Mouse (Mus musculus) gastrocnemius, adult 18-20 months (tissue): ENCODE measurements at regions not wholly inside any gene's neighbourhood (a gene's known extent, or its start where the extent isn't known, plus 50 kb on each side); places are given as distances from the start of the nearest gene placed in this dataset.

Experiments
- DNase-seq: peaks from one replicate; pipeline ENCODE4 v3.0.0; 2021; ENCODE audit warnings: low spot score

DNA sequence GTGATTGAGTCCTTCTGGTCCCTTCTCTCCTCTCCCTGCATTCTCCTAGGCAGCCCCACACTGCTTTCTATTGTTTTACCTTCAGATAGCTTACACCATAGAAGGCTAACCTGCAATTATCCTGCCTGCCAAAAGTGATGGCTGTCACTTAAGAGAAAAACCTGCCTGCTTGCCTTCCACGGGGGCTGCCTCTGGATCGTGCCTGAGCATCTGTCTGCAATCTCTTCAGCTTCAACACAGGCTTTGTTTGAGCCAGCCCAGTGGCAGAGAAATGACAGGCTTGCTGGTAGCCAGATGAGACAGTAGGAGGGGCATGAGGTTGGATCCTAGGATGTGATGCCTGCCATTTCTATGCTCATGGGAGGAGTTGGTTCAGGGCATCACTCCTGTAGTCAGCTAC lies 345.2 kb upstream of the Tshz3 start:
- DNase-seq, result no peak

DNA sequence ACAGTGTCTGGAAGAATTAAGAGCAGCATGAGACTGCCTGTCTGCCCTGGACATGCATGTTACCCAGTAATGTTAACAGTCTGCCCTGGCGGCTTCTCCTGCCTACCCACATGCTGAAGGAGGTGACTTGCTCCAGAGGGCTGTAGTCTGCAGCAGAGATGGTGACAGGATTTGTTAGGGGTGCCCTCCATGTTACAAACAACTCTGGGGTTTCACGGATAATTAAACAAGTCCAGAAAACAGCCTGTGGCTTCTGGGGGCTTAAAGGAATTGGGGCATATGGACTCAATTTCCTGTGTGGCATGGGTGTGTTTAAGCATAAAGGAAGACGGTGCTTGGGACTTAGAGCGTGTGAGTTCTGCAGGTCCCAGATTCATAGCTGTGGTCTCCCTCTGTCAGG lies 347.3 kb upstream of the Tshz3 start:
- no peak for DNase-seq

DNA sequence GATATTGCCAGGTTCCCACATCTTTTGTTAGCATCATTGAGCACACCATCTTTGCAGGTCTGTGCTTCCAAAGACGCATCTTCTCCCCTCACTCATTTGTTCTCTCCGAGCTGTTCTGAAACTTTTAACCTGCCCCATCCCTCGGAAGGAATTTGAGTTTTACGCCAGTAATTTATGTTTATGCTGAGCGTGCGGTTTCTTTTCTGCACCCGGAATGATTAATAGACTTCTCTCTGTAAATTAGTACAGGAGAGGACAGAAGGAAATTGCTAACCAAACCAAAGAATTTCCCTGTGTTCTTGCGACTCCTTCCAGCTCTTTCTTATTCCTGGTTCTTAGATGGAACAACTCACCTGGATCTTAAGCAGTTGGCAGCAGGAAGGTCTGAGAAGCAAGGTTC lies 349.7 kb upstream of the Tshz3 start:
- DNase-seq, result no peak

DNA sequence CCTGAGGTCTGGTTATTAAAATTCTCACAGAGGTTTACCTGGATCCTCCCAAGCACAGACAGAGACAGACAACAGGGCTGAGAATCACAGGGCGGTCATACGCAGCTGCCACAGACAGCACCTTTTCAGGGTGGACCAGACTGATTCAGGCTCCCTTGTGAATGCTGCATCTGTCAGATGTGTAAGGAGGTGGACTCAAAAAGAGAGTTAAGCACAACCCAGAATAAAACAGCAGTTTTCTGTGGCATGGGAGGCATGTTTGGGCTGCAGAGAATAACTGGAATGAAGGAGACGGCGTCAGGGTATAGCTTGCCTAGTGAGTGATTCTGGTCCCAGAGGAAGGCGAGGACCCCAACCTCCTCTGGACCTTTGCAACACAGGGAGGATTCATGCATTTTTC lies 363.1 kb upstream of the Tshz3 start:
- DNase-seq, result no peak

DNA sequence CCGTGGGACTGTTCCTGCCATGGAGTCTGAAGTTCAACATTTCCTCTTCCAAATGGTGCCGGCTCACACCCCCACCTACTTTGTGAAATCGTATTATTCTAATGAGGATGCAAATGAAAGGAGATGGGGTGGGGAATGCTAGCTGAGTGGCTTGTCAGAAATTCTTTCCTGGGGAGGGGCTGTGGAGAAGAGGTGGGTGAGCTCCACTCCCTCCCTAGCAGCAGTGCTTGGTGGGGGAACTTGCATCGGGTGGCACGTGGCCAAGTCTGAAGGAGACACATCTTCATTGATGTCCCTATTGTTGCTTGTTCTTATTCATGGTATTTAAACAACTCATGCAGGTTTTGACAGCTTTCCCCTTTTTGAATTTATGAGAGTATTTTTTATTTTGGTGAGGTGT lies 363.8 kb upstream of the Tshz3 start:
- no peak for DNase-seq

DNA sequence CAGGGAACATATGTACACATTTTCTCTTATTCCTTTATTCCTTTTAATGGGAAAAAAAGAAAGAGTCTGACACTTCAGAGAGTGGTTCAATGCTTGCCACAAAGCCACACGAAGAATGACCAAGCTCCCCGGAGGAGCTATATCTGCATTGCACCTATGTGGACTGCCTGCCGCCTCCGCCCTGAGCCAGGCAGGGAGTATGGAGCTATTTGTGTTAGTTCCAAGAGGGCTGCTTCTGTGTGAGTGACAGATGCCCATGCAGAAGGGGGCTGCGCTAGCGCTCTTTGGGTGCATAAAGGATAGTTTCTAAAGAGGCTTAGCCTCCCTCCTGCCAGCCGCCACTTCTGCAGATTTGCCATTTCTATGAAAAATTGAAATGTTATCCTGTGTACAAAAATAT lies 365.3 kb upstream of the Tshz3 start:
- no peak for DNase-seq

DNA sequence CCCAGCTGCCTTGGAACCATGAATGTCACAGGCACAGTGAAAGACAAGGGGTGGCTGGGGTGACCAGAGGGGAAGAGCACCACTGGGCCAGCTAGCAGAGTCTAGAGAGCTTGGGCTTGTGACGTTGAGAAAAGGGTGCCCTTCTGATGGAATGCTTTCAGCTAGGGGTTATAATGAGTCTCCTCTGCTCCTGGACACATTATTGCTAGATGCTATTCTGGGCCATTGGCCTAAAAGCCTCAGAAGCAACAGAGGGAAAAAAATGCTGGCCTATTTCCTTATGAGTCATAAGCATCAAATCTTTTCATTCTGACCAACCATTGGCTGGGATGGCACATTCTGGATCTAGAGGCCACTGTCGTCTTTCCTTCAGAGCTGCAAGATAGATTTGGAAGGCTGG lies 369.8 kb upstream of the Tshz3 start:
- no peak for DNase-seq

DNA sequence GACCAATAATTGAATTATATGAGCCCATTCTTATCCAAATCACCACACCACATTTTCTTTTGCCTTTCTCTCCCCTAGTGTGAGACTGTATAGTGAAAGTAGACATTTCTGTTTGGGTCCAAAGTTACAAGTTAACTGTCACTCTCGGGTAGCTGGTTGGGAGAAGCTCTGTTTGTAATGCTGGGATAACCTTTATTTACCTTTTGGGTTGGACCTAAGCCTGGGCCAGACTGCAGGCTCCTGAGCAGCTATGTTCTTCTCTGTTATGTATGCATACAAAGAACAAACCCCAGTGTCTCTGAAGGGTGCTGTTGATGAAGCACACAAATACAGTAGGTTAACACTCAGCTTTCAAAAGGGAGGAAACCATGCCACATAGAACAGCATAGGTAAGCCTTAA lies 373.9 kb upstream of the Tshz3 start:
- DNase-seq, result no peak

DNA sequence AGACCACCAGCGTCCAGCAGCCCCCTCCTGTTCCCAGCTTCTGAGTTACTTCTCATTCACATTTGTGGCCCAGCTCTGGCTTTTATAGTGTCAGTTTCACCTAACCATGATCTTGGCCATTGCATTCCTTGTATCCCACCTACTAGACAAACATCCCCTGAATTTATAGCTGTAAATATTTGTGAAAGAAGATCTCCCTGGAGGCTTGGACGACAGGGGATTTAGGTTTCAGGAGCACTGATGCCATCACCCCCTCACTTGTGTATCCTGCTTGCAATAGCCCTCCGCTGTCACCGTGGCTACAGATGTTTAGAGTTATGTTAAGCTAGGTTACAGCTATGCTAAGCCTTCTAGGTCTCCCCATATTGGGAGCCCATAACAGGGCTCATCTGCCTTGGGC lies 375.7 kb upstream of the Tshz3 start:
- DNase-seq, result no peak

DNA sequence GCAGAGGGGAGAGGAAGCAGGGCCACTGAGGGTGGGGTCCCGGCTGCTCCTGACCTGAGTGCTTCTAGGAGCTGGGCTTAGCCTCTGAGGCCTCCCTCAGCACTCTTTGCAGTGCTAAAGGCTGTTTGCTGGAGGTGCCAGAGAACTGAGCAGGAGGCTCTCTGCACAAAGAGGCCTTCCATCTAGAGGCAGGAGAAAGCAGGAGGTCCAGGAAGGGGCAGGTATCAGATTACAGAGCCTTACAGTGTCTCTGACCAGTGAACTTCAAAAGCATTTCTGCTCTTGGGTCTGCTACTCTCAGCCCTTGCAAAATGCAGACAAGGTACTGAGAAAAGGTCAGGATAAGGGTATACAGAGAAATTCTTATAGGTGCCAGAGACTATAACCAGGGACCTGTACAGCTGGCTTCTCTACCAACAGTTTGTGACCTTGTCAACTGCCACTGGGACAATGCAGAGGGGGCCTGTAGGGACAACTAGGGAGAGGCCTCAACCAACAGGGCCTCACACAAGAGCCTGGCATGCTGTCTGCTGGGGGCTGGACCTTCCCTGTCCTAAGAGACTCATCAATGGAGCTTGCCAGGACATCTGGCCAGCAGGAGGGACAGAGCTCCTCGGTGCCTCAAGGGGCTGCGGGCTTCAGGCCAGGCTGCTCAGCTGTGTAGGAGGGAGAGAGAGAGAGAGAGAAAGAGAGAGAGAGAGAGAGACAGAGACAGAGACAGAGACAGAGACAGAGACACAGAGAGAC lies 380.3 kb upstream of the Tshz3 start:
- peak; percentile 79 for DNase-seq

DNA sequence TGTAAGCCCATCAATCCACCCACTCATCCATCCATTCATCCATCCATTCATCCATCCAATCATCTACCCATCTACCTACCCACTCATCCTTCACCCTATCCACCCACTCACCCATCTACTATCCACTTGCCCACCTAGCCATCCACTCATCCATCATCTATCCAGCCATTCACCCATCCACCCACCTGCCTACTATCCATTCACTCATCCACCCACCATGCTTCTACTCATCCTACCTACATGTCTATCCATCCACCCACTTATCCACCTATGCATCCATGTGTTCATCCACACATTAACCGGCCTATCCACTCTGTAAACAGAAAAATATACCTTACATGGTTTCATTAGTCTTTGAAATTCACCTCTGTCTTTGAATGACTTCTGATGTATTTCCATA lies 384.2 kb upstream of the Tshz3 start:
- no peak for DNase-seq

DNA sequence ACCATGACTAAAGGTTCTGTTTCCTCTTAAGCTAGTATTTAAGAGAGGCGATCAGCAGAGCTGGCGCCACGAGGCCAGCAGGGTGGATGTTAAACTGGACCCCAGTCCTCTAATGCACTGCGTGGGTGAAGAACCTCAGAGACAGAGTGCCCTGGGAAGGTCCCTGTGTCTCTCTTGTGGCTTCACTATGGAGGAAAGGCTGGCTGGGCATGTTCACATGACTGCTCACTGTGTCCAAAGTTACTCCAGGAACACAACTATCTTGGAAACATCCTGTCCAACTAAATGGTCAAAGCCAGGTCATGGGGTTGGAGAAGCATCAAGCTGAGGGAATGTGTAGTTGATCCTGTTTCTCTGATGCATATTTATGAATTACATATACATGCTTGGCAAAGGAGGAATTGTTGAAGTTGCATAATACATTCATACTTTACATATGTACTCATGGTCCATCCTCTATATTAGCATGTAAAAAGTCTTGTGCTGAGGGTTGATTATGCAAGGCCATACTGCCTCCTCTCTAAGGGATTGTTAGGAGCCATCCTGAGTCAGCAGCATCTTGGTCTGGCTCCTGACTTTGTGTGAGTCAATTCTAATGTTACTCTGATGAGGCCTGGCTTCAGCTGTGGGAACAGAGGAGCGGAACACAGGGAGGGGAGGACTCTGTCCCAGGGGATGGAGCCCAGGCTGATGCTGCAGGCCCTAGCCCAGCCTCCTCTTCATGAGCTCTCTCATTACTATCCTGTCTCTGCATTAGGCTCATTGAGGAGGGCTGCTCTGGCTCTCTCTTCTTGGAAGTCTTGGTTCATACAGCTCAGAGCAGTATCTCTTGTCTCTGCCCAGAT lies 387.9 kb upstream of the Tshz3 start:
- DNase-seq, result peak; percentile 75

DNA sequence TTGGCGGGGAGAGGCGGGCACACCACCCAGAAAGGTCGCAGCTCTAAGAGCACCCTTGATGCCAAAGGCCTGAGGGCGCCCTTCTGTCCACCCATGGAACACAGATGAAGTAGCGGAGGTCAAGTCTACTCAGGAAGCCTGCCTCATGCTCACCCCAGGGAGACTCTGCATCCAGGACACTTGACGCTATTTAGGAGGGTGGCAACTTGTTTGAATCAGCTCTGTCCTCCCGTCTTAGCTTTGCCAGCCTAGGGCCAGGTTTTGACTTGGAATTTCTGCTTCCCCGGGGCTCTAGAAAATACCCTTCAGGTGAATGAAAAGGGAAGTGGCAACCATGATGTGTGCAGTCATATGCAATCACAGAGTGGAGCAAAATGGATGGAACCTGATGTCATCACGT lies 389.2 kb upstream of the Tshz3 start:
- DNase-seq, result no peak

DNA sequence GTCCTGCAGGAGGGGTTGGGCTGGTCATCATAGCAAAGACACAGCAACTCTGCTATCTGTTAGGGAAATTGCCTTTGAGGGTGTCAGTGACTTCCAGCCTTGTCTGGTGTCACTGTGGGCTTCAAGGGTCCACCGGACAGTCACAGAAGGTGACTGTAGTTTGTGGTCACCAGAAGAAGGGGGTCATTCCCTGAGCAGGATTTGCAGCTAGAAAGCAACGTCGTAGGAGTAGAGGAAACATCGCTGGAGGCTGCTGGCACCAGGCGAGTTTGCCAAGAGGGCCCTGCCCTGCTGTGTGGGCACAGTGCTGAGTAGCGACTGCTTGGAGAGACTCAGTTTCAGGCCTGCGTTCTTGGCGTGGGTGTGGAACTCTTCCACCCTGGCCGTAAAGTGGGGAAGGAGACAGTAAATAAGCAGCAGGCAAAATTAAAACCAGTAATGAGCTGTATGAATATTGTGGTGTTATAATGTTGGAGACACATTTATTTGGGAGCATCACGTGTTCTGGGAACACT lies 389.8 kb upstream of the Tshz3 start:
- no peak for DNase-seq

DNA sequence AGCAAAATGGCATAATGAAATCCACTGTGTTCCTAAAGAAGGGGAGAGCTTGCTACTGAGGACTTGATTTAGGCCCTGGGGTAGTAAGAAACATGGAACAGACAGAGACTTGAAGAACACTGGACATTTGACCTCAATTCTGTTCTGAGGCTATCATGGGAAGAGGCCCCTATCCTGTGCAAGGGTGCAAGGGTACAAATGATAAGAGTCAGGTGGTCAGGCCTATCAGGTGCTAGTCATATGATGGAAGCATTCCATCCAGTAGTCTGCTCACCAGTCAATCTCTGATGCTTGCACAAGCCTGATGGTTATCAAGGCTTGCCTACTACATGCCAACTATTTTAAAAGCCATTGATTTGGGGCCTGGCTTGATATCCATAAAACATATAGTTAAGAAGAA lies 420.6 kb upstream of the Tshz3 start:
- DNase-seq, result no peak

DNA sequence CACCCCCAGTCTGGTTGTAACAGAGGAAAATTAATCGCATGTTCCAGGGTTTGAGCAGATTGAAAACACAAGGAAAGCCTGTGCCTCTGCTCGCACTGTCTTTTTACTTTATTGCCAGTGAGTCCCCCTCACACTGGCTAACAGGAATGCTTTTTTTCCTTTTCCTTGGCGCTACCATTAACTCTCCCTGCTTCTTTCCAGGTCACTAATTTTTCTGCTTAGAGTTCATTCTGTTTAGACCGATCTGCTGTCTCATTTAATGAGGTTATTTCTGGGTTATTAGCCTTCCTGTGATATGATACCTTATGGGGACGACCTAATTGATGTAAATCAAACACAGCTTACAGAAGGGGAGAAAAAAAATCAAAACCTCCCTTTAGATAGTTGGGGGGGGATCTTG lies 429.0 kb upstream of the Tshz3 start:
- DNase-seq, result no peak

DNA sequence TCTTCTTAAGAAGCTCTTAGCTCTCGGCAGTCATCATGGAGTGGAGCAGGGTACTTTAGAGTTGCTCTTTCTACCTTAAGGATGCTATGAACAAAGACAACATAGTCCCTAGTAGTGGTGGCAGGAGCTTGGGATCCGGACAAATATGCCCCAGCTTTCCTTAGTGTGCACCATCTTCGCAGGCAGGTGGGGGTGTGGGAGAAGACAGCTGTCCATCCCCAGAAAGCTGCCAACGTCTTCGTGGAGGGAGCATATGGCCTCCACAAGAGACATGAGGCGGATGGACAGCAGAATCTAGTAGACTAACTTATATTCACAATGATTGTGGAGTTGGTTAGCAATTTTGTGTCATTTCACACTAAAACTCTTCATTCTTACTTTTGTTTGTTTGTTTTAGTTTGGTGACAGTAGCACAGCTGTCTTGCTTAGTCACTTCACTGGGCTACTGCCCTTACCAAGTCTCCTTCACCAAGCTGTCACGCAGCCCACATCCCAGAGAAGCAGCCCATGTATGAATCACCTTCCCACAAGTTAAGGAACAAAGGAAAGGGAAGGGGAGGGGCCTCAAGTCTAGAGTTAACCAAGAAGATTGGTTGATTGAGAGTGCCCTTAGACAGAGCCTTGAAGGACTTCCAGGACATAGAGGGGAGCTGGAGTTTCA lies 432.6 kb upstream of the Tshz3 start:
- DNase-seq, result no peak

DNA sequence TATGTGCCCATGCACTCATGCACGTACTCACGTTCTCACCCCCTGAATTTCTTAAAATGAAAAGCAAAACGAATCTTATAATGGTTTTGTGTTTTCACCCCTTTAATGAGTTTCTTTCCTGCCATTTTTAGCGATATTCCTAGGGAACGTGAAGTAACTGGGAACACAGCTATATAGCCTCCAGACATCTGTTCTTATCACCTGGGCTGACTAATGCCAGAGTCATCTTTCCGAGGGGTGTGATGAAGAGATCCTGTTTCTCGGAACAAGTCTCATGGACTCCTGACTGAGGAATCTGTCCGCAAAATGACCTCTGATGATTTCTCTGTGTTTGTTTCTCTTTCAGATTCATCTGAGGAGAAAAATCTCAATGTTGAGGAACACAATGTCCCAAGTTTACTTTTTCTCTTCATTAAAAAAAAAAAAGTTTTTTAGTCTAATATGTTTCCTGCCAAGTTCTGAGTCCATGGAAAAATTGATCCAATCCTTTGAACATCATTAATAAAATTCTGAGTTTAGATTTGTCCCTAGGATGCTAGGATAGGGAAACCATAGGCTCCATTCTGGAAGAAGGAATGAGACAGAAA lies 435.7 kb upstream of the Tshz3 start:
- DNase-seq, result peak; percentile 26

DNA sequence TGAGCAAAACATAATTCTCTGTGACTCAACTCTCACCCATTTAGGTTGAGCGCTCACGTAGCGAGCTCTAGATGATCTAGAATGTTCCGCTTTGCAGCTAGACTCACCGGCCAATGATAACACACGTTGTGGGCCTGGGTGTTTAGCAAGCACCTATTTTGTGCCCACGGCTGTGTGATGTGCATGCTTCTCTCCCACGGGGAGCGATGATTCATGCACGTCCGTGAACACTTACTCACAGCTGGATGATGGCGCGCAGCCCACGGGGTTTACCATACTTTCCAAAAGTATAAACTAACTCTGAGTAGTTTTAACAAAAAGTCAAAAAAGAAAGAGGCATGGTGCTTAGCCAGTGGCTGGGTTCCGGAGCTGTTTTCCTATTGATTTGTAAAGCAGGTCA lies 440.8 kb upstream of the Tshz3 start:
- DNase-seq, result no peak

DNA sequence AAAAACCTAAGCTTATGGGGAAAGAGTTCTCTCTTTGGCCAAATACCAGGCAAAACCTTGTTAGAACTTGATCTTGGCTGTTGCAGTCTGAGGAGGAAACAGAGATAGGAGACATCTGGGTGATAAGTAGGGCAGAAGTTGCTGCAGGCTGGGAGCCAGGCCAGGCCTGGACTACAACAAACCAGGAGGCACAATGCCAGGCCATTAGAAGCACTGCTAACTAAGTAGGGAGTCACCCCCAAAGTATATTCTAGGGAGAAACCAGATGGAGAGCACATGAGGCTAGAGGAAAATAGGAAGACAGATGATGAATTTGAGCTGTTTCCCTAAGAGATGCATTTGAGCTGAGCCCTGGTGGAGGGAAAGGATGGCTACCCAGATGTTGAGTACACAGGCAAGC lies 444.6 kb upstream of the Zfp507 start:
- peak; percentile 16 for DNase-seq

DNA sequence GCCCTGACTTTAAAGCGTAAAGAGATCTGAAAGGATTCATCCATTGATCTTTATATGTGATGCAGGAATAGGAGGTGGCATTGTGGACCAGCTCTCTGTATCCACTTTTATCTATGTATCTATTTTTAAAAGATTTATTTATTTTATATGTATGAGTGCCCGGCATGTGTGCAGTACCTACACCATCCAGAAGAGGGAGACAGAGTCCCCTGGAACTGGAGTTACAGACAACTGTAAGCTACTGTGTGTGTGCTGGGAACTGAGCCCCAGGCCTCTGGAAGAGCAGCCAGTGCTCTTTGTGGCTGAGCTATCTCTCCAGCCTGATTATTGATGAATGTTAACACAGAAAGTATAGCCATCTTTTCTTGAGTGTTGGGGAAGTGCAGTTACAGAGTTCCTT lies 433.9 kb upstream of the Zfp507 start:
- no peak for DNase-seq

DNA sequence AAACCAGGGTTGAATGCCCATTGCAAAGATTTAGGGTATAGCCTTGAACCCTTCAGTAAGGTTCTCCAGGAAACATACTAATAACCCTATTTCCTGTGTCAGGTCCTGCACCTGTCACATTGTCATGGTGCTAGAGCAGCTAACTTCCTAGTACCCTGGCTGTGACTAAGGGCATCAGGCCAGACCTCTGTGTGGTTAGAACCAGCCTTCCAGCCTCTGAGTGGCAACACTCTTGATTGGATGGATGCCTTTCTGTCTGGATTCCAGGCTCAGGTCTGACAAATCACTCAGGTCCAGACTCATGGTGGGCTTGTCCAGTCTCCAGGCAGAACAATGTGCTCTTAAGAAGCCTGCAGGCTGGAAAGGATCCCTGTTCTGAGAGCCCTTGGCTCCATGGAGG lies 426.2 kb upstream of the Zfp507 start:
- no peak for DNase-seq
